Mouse (Mus musculus): Measurements from ENCODE around the gene Ccdc6. TPM values are rescaled to one million over a fixed set of nuclear protein-coding genes. Genes with fewer than 3 reads are reported as not detected.
A peak's percentile ranks its signal among the peaks of the same experiment; 100 is the strongest.

Gene Ccdc6
- total and polyA plus RNA-seq, 3 experiments, result 25.4 to 143 (median 42.0) TPM

- Histone ChIP-seq H3K27me3 (ENCODE audit: control insufficient read depth in 1 of 2, insufficient read depth in 2 of 2, low read length in 2 of 2) (no peaks in the 10 kb centered on the region), H3K4me3 (ENCODE audit: control insufficient read depth in 1 of 2, insufficient read depth in 1 of 2, low read depth in 2 of 2, low read length in 2 of 2) (peak overlapping the region; percentile 80 to 98), H3K9me3 (replicated peaks; ENCODE audit: insufficient read depth, low read length) (no peaks in the 10 kb centered on the region), H3K79me2 (ENCODE audit: control insufficient read depth, insufficient read depth, low read length, poor library complexity) (peaks cover 33% of the 10 kb centered on the region), H3K4me1 (ENCODE audit: control insufficient read depth in 1 of 2, insufficient read depth in 2 of 2, low read length in 2 of 2) (peaks cover 6 to 19% of the 10 kb centered on the region in 2 experiments), H3K36me3 (ENCODE audit: control insufficient read depth in 1 of 2, insufficient read depth in 2 of 2, low read length in 2 of 2) (peaks cover 0 to 13% of the 10 kb centered on the region in 2 experiments; a peak in 2 of 4 replicates), H3K27ac (ENCODE audit: control insufficient read depth, low read depth, low read length) (peak overlapping the region; percentile 88), H3K9ac (ENCODE audit: control insufficient read depth, low read depth, low read length, poor library complexity, severe bottlenecking) (peak overlapping the region; percentile 95)
- TF ChIP-seq HCFC1 (IDR thresholded peaks at IDR 0.05; ENCODE audit: low read depth, low read length), result peak; percentile 59
- TF ChIP-seq MXI1 (IDR thresholded peaks at IDR 0.05; ENCODE audit: low read depth, low read length), result 0 out of 2 replicates have a peak, but pooled peaks have one; percentile 4
- TF ChIP-seq SIN3A (IDR thresholded peaks at IDR 0.05; ENCODE audit: low read length), result peak; percentile 75; the same call in 1 of the 2 replicates
- TF ChIP-seq MAX (IDR thresholded peaks at IDR 0.05; ENCODE audit: low read length), result no peak
- peak; percentile 41 to 59; a peak in 2 of 4 replicates for TF ChIP-seq POLR2A (IDR thresholded peaks at IDR 0.05; ENCODE audit: control insufficient read depth in 1 of 2, insufficient read depth in 1 of 2, low read depth in 1 of 2, low read length in 2 of 2, poor library complexity in 1 of 2)
- TF ChIP-seq KAT2A (conservative IDR thresholded peaks at IDR 0.05; ENCODE audit: low read depth, low read length), result no peak
- no peak for TF ChIP-seq MAFK (IDR thresholded peaks at IDR 0.05; ENCODE audit: borderline replicate concordance, low read depth, low read length)
- no peak for TF ChIP-seq ETS1 (IDR thresholded peaks at IDR 0.05; ENCODE audit: low read depth, low read length)
- no peak for TF ChIP-seq USF2 (IDR thresholded peaks at IDR 0.05; ENCODE audit: borderline replicate concordance in 1 of 2, insufficient read depth in 1 of 2, low read depth in 1 of 2, low read length in 2 of 2)
- peak; percentile 83 for DNase-seq (ENCODE audit: low read depth, low spot score)
Observed at GRCm38 (mm10) chr10:70095031-70095470, 1.9 kb upstream of the Ccdc6 start.

GRCm38 (mm10) chr10:70095506-70096270 is 1.2 kb upstream of the Ccdc6 start:
- Histone ChIP-seq H3K27me3 (ENCODE audit: control insufficient read depth in 1 of 2, insufficient read depth in 2 of 2, low read length in 2 of 2) (no peaks in the 10 kb centered on the region), H3K9ac (ENCODE audit: control insufficient read depth, low read depth, low read length, poor library complexity, severe bottlenecking) (peak overlapping the region; percentile 95), H3K79me2 (ENCODE audit: control insufficient read depth, insufficient read depth, low read length, poor library complexity) (peaks cover 37% of the 10 kb centered on the region), H3K4me1 (ENCODE audit: control insufficient read depth in 1 of 2, insufficient read depth in 2 of 2, low read length in 2 of 2) (peaks cover 6 to 19% of the 10 kb centered on the region in 2 experiments), H3K27ac (ENCODE audit: control insufficient read depth, low read depth, low read length) (peak overlapping the region; percentile 88), H3K36me3 (ENCODE audit: control insufficient read depth in 1 of 2, insufficient read depth in 2 of 2, low read length in 2 of 2) (peaks cover 0 to 13% of the 10 kb centered on the region in 2 experiments; a peak in 2 of 4 replicates), H3K4me3 (ENCODE audit: control insufficient read depth in 1 of 2, insufficient read depth in 1 of 2, low read depth in 2 of 2, low read length in 2 of 2) (peak overlapping the region; percentile 80 to 98), H3K9me3 (replicated peaks; ENCODE audit: insufficient read depth, low read length) (no peaks in the 10 kb centered on the region)
- DNase-seq (ENCODE audit: low read depth, low spot score), result peak; percentile 71
- no peak for TF ChIP-seq POLR2AphosphoS2 (IDR thresholded peaks at IDR 0.05; ENCODE audit: low read length)
- no peak for TF ChIP-seq ZMIZ1 (IDR thresholded peaks at IDR 0.05; ENCODE audit: low read depth, low read length)
- peak; percentile 40; the same call in 1 of the 2 replicates for TF ChIP-seq ETS1 (IDR thresholded peaks at IDR 0.05; ENCODE audit: low read depth, low read length)
- TF ChIP-seq TCF12 (IDR thresholded peaks at IDR 0.05; ENCODE audit: low read depth, low read length), result 0 out of 2 replicates have a peak, but pooled peaks have one; percentile 24
- no peak for TF ChIP-seq TBP (IDR thresholded peaks at IDR 0.05; ENCODE audit: low read depth, low read length)
- TF ChIP-seq MXI1 (IDR thresholded peaks at IDR 0.05; ENCODE audit: low read depth, low read length), result peak; percentile 82
- TF ChIP-seq TAL1 (IDR thresholded peaks at IDR 0.05; ENCODE audit: low read length), result no peak
- no peak for TF ChIP-seq MAX (IDR thresholded peaks at IDR 0.05; ENCODE audit: low read length)
- no peak for TF ChIP-seq POLR2A (IDR thresholded peaks at IDR 0.05; ENCODE audit: control insufficient read depth in 1 of 2, insufficient read depth in 1 of 2, low read depth in 1 of 2, low read length in 2 of 2, poor library complexity in 1 of 2)
- TF ChIP-seq GABPA (IDR thresholded peaks at IDR 0.05; ENCODE audit: low read depth, low read length), result no peak
- TF ChIP-seq NELFE (IDR thresholded peaks at IDR 0.05; ENCODE audit: low read depth, low read length), result peak; percentile 8; the same call in 1 of the 2 replicates
- 0 out of 2 replicates have a peak, but pooled peaks have one; percentile 2 for TF ChIP-seq RCOR1 (IDR thresholded peaks at IDR 0.05; ENCODE audit: low read depth, low read length)
- no peak for TF ChIP-seq NRF1 (IDR thresholded peaks at IDR 0.05; ENCODE audit: insufficient read depth, low read depth, low read length, poor library complexity, severe bottlenecking)
- no peak; the same call in 1 of the 2 replicates for TF ChIP-seq CHD1 (IDR thresholded peaks at IDR 0.05; ENCODE audit: low read depth, low read length)
- TF ChIP-seq BHLHE40 (IDR thresholded peaks at IDR 0.05; ENCODE audit: borderline replicate concordance, low read depth, low read length), result 0 out of 2 replicates have a peak, but pooled peaks have one; percentile 4
